Mouse (Mus musculus): ENCODE measurements around the gene Crocc. TPM values are rescaled to one million over a fixed set of nuclear protein-coding genes. Genes with fewer than 3 reads are reported as not detected.

The Crocc gene
- polyA plus RNA-seq, 1 experiment from 2014 or later, result 4.9 TPM

DNA sequence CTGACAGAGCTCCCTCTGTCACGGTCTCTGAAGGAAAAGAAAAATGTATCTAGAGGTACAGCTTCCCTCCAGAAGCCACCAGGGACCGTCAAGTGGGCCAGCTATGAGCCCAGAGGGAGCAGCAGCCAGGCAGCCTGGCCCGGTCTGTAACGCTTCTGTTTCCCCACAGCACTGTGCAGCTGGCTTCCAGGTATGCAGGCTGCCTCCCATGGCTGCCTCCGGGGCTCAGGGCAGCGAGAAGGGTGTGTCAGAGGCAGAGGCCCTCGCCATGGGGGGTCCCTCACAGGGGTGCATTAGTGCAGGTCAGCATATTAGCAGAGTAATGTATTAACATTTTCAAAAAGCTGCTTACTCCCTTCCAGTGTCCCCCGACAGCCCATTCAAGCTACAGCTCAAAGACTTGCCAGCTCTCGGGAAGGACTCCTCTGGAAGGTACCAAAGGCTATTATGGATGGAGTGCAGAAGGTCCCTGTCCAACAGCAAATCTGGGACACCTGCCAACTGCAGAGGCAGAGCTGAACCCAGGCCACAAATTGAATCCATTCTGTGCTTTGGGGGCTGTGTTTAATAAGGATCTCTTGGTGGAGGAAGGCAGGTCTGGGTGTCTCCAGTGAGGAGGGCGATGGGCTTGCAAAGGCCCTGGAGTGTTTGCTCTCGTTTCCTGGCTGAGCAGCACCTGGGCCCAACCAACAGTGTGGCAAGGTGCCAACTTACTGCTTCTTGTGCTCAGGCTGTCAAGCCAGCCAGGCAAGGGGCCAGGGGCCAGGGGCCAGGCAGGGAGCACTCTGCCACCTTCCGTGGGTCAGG lies 6.6 kb upstream of the Crocc start:
- Histone ChIP-seq H3K4me1 (peaks cover 15% of the 10 kb centered on the region), H3K27ac (replicated peaks) (peak overlapping the region; percentile 33; the same call in 1 of the 2 replicates), H3K9ac (replicated peaks) (0 out of 2 replicates have a peak overlapping the region, but pooled peaks have one; percentile 23), H3K4me2 (no peak overlapping the region), H3K4me3 (replicated peaks) (no peak overlapping the region), H3K27me3 (replicated peaks) (no peaks in the 10 kb centered on the region), H3K36me3 (peaks cover 63% of the 10 kb centered on the region), H3K9me3 (replicated peaks) (no peaks in the 10 kb centered on the region)
- no peak for ATAC-seq (ENCODE audit: low FRiP score)
- WGBS, result 71% methylated on average over 12 of the region's 12 CpGs

DNA sequence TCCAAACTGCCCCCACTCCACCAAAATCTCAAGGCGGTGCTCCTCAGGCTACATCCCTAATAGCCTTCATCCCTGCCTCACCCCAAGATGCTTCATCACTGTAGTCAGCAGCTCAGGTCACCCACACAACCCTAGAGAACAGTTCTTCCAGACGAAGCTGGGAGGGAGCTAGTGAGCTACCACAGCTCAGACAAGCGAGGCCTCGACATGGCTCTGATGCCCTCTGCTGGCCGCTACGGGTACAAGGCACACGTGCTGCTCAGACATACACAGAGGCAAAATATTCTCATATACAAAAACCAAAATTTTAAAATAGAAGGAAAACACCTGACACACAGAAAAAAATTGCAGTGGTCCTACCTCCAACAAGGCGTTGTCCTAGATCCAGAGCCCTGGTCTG lies 4.8 kb upstream of the Crocc start:
- no peak overlapping the region for H3K4me2 ChIP-seq
- H3K9ac ChIP-seq (replicated peaks), result no peak overlapping the region
- no peaks in the 10 kb centered on the region for H3K9me3 ChIP-seq (replicated peaks)
- H3K4me1 ChIP-seq, result peaks cover 22% of the 10 kb centered on the region
- no peaks in the 10 kb centered on the region for H3K27me3 ChIP-seq (replicated peaks)
- H3K4me3 ChIP-seq (replicated peaks), result no peak overlapping the region
- H3K27ac ChIP-seq (replicated peaks), result no peak overlapping the region
- ATAC-seq (ENCODE audit: low FRiP score), result no peak
- H3K36me3 ChIP-seq, result peaks cover 46% of the 10 kb centered on the region
- WGBS, result 6% methylated on average over 8 of the region's 8 CpGs

DNA sequence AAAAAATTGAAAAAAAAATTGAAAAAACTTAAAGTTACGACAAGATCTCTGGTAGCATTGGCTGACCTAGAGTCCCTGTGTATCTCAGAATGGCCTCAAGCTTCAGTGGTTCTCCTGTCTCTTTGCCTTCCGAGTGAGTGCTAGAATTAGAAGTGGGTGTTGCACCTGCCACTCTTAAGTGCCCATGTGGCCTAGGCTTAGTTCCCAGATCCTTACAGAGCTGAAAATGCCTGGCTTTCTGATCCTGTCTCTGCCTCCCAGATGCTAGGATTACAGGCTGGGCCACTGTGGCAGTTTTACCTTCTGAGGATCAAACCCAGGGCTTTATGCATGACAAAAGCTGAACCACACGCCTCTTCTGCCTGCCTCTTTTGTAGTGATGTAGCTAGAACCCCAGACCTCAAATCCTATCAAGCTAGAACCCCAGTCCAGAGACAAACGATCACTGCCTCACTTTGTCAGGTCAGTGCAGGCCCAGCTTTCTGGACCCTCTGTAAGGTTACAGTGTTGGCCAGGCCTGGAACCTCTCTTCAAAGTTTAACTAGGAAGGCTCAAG lies 3.8 kb upstream of the Crocc start:
- 88% methylated on average over 4 of the region's 4 CpGs for WGBS
- Histone ChIP-seq H3K27me3 (replicated peaks) (no peaks in the 10 kb centered on the region), H3K4me3 (replicated peaks) (no peak overlapping the region), H3K4me2 (no peak overlapping the region), H3K36me3 (peaks cover 37% of the 10 kb centered on the region), H3K9me3 (replicated peaks) (no peaks in the 10 kb centered on the region), H3K27ac (replicated peaks) (no peak overlapping the region), H3K9ac (replicated peaks) (no peak overlapping the region), H3K4me1 (peaks cover 29% of the 10 kb centered on the region)
- no peak for ATAC-seq (ENCODE audit: low FRiP score)

DNA sequence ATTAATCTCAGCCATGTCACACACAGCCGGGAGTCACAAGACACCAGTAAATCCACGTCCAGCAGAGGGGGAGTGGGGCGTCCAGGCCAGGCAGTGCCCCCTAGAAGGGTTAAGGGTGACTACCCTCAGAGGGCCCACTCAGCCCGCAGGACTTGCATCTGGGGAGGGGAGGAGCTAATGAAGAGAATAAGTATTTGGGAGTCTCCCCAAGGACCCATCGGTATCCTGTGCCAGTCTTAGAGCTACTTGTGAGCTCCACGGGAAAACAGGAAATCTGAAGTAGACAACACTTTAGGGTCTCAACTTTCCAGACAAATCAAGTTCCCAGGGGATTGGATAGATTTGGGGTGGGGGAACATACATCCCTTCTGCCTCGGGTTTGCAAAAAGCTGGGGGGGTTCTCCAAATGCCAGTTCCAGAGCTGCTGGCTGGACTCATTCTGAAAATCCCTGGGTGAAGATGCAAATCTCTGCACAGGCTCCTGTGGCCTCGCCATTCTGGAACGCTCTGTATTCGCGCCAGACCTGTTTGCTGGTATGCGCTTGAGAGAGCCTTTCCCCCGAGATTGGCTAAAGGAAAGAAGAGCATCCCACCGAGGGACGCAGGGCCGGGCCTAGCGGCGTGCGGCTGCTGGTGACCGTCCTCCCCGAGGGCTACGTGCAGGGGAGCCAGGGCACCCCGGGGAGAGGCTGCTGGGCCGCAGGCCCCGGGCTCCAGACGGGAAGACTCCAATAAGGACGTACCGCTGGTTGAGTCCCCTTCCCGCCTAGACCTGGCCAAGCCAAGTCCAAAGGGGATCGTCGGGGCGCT lies 529 bp downstream of the Crocc start:
- WGBS, result 1% methylated on average over 31 of the region's 32 CpGs
- ATAC-seq (ENCODE audit: low FRiP score), result 0 out of 2 replicates have a peak, but pooled peaks have one; percentile 2

DNA sequence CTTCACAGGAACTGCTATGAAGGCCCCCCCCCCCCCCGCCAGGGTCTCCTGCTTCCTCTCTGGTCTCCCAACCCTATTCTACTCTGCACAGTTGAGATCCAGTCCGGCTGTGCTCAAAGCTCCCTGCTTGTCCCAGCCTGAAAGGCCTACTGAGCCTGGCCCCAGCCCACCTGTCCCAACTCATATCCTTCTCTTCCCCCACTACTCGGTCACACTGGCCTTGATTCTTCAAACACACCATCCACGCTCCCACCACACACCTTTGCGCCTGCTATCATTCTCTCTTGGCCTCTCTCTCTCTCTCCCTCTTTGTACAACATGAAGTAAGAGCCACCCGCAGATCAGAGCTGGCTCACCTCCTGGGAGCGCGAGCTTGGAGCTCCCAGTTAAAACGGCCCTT lies 1.5 kb downstream of the Crocc start:
- no peak overlapping the region for H3K4me2 ChIP-seq
- no peak for ATAC-seq (ENCODE audit: low FRiP score)
- no peak overlapping the region for H3K9ac ChIP-seq (replicated peaks)
- peaks cover 27% of the 10 kb centered on the region for H3K4me1 ChIP-seq
- 0 out of 2 replicates have a peak, but pooled peaks cover 3% of the 10 kb centered on the region for H3K36me3 ChIP-seq
- H3K4me3 ChIP-seq (replicated peaks), result no peak overlapping the region
- H3K9me3 ChIP-seq (replicated peaks), result no peaks in the 10 kb centered on the region
- H3K27me3 ChIP-seq (replicated peaks), result no peaks in the 10 kb centered on the region
- 81% methylated on average over 9 of the region's 9 CpGs for WGBS
- no peak overlapping the region for H3K27ac ChIP-seq (replicated peaks)

More for the DNA sequence above, 529 bp downstream of the Crocc start:
- H3K27ac ChIP-seq (replicated peaks), result peak overlapping the region; percentile 95
- H3K36me3 ChIP-seq, result 0 out of 2 replicates have a peak, but pooled peaks cover 3% of the 10 kb centered on the region
- H3K4me1 ChIP-seq, result peaks cover 21% of the 10 kb centered on the region
- no peaks in the 10 kb centered on the region for H3K27me3 ChIP-seq (replicated peaks)
- peak overlapping the region; percentile 70 for H3K4me2 ChIP-seq
- H3K9ac ChIP-seq (replicated peaks), result peak overlapping the region; percentile 71
- H3K4me3 ChIP-seq (replicated peaks), result peak overlapping the region; percentile 60
- H3K9me3 ChIP-seq (replicated peaks), result no peaks in the 10 kb centered on the region

DNA sequence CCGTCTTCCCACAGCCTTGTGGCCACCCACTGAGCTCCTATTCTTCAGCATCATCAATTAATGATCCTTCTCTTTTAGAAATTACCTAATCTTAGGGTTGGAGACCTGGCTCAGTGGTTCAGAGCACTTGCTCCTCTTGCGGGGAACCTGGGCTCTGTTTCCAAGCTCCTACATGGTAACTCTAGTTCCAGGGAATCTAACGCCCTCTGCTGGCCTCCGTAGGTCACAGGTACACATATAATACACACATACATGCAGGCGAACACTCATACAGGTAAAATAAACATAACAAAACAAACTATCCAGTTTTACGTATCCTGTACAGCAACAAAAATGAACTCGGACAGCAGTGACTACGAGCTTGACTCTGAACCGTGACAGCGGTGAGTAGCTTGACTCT lies 3.4 kb downstream of the Crocc start:
- 95% methylated on average over 10 of the region's 10 CpGs for WGBS
- H3K27me3 ChIP-seq (replicated peaks), result no peaks in the 10 kb centered on the region
- H3K27ac ChIP-seq (replicated peaks), result no peak overlapping the region
- no peak overlapping the region for H3K4me2 ChIP-seq
- H3K9ac ChIP-seq (replicated peaks), result no peak overlapping the region
- peaks cover 46% of the 10 kb centered on the region for H3K4me1 ChIP-seq
- no peak overlapping the region for H3K4me3 ChIP-seq (replicated peaks)
- no peak for ATAC-seq (ENCODE audit: low FRiP score)
- no peaks in the 10 kb centered on the region for H3K9me3 ChIP-seq (replicated peaks)
- 0 out of 2 replicates have a peak, but pooled peaks cover 3% of the 10 kb centered on the region for H3K36me3 ChIP-seq

DNA sequence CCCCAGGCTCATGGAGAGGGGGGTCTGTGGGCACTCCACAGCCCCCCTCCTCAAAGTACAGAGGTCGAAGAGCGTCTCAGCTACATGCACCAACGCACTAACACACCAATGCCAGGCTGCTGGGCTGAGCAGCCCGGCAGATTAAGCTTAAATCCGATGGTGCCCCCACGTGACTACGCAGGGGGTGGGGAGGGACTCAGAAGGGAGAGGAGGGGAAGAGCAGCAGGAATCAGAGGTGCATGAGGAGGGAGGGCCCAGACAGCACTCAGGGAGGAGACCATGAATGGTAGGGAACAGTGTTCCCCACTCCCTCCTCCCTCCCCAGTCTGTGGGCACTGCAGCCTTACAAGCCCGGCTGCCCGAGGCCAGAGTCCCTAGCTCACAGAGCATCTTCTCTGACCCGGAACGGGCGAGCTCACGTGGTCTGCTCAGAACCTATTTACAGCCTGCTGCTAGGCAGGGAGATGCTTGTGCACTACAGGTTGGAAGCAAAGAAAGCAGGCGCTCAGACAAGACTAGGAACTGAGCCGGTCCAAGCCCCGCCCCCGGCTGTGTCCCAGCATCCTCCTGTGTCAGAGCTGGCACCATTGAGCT lies 6.7 kb downstream of the Crocc start:
- Histone ChIP-seq H3K4me3 (replicated peaks) (peak overlapping the region; percentile 15), H3K9ac (replicated peaks) (peak overlapping the region; percentile 26; the same call in 1 of the 2 replicates), H3K4me1 (peaks cover 52% of the 10 kb centered on the region), H3K36me3 (0 out of 2 replicates have a peak, but pooled peaks cover 3% of the 10 kb centered on the region), H3K4me2 (peak overlapping the region; percentile 47), H3K9me3 (replicated peaks) (no peaks in the 10 kb centered on the region), H3K27me3 (replicated peaks) (no peaks in the 10 kb centered on the region), H3K27ac (replicated peaks) (peak overlapping the region; percentile 74)
- WGBS, result 25% methylated on average over 15 of the region's 17 CpGs
- ATAC-seq (ENCODE audit: low FRiP score), result peak; percentile 55

DNA sequence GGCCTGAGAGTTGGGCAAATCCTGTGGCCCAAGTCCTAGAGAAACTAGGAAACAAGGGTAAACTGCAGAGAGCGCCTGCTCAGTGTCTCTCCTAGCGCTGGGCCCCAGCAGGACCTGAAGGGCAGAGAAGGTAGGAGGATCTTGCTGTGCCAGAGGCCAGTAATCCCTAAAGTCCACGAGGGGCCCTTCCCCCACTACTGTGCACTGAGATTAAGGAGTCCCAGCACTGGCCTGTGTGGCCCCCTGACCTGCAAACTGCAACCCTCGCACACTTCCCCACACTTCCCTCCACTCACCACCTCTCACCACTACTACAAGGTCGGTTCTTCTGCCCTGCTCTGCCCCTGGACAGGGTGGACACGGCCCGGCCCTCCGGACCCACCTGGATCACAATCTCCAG lies 7.2 kb downstream of the Crocc start:
- H3K27me3 ChIP-seq (replicated peaks), result no peaks in the 10 kb centered on the region
- no peak overlapping the region for H3K4me3 ChIP-seq (replicated peaks)
- H3K27ac ChIP-seq (replicated peaks), result peak overlapping the region; percentile 74
- peaks cover 57% of the 10 kb centered on the region for H3K4me1 ChIP-seq
- no peaks in the 10 kb centered on the region for H3K9me3 ChIP-seq (replicated peaks)
- H3K36me3 ChIP-seq, result 0 out of 2 replicates have a peak, but pooled peaks cover 3% of the 10 kb centered on the region
- 0 out of 2 replicates have a peak overlapping the region, but pooled peaks have one; percentile 7 for H3K9ac ChIP-seq (replicated peaks)
- ATAC-seq (ENCODE audit: low FRiP score), result 0 out of 2 replicates have a peak, but pooled peaks have one; percentile 2
- 60% methylated on average over 8 of the region's 8 CpGs for WGBS
- peak overlapping the region; percentile 47 for H3K4me2 ChIP-seq

DNA sequence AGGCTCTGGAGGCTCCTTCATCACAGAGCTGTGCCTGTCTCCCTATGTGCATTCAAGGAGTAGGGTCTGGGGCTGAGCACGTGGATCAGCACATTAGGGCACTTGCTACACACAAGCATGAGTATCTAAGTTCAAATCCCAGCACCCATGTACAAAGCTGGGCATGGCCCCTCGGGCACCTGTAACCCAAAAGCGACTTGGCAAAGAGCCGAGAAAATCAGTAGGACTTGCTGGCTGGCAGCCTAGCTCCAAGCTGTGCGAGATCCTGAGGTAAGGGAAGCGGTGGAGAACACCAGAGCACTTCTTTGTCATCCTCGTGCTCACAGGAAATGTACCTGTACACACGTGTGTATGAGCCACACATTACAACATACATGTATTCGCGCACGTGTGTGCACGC lies 7.9 kb downstream of the Crocc start:
- H3K27me3 ChIP-seq (replicated peaks), result no peaks in the 10 kb centered on the region
- H3K9ac ChIP-seq (replicated peaks), result no peak overlapping the region
- H3K4me3 ChIP-seq (replicated peaks), result no peak overlapping the region
- H3K4me1 ChIP-seq, result peaks cover 57% of the 10 kb centered on the region
- 0 out of 2 replicates have a peak overlapping the region, but pooled peaks have one; percentile 74 for H3K27ac ChIP-seq (replicated peaks)
- no peaks in the 10 kb centered on the region for H3K9me3 ChIP-seq (replicated peaks)
- 83% methylated on average over 12 of the region's 12 CpGs for WGBS
- ATAC-seq (ENCODE audit: low FRiP score), result no peak
- H3K4me2 ChIP-seq, result no peak overlapping the region
- 0 out of 2 replicates have a peak, but pooled peaks cover 3% of the 10 kb centered on the region for H3K36me3 ChIP-seq

DNA sequence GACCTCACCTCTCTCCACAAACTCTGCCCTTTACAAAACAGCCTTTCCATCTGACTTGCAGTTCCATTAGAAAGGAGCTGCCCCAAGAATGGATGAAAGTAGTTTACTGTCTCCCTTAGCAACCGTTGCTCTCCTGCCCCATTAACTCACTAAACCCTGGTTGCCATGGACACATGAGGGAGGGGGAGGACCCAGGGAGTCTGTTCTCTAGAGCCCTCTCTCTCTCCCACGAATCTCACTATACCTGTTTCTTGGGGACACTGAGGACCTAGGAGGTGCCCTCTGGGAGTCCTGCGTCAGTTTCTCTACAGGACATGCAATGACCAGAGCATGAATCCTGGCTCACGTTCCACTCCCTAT lies 10.9 kb downstream of the Crocc start:
- no peak overlapping the region for H3K9ac ChIP-seq (replicated peaks)
- no peak overlapping the region for H3K4me3 ChIP-seq (replicated peaks)
- peaks cover 68% of the 10 kb centered on the region for H3K4me1 ChIP-seq
- WGBS, result 7% methylated on average over 4 of the region's 4 CpGs
- 0 out of 2 replicates have a peak, but pooled peaks cover 7% of the 10 kb centered on the region for H3K36me3 ChIP-seq
- H3K4me2 ChIP-seq, result peak overlapping the region; percentile 33
- H3K9me3 ChIP-seq (replicated peaks), result no peaks in the 10 kb centered on the region
- peak; percentile 65 for ATAC-seq (ENCODE audit: low FRiP score)
- H3K27ac ChIP-seq (replicated peaks), result peak overlapping the region; percentile 90
- H3K27me3 ChIP-seq (replicated peaks), result no peaks in the 10 kb centered on the region

Measured in neural tube, embryonic 15.5 days (tissue).